Mouse (Mus musculus) olfactory bulb, adult 2 months (tissue): Measurements from ENCODE around the gene Pcnx3.

ENCODE experiments used
- CTCF ChIP-seq: fragments of 200-500 bp; IDR thresholded peaks from 2 replicates; pipeline ENCODE4 v1.5.1; 2012; ENCODE audit warnings: low read depth, mild to moderate bottlenecking, low read length, moderate library complexity; ENCODE audit not compliant: insufficient read depth
- POLR2A ChIP-seq: fragments of 200-500 bp; IDR thresholded peaks from 2 replicates; pipeline ENCODE4 v1.6.1; 2012; ENCODE audit warnings: mild to moderate bottlenecking, low read depth, low read length, moderate library complexity; ENCODE audit not compliant: insufficient read depth

GRCm38 (mm10) chr19:5641641-5642040 is 47.1 kb downstream of the Pcnx3 start:
- TF ChIP-seq POLR2A (no peak), CTCF (no peak)
